Mouse (Mus musculus): ENCODE measurements around the gene Cntn4. TPM values are rescaled to one million over a fixed set of nuclear protein-coding genes. Genes with fewer than 3 reads are reported as not detected.

Cntn4 gene
- polyA plus RNA-seq, 1 experiment = 9.7 TPM

DNA sequence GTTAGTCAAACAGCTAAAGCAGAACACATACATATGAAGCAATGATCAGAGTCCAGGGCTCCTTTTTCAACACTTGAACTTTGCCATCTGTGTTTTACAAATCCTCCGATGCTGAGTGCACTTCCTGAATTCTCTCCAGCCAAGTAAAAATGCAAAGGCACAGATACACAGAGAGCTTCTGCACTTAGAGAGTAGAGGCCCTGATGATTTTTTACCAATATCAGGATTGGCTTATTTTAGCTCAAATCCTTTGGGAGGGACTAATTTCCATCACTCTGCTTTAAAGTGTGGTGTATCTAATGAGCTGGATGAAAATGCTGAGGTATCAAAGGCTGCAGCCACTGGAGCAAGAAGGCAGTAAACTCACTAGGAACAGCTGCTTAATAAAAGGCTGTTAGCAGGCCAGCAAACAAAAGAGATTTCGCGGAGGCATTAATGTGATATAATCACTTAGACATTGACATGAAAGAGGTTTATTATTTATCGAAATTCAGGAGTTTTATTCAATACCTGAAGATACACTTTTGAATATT, 400.7 kb downstream of the Cntn4 start:
- DNase-seq (ENCODE audit: low spot score) = no peak

DNA sequence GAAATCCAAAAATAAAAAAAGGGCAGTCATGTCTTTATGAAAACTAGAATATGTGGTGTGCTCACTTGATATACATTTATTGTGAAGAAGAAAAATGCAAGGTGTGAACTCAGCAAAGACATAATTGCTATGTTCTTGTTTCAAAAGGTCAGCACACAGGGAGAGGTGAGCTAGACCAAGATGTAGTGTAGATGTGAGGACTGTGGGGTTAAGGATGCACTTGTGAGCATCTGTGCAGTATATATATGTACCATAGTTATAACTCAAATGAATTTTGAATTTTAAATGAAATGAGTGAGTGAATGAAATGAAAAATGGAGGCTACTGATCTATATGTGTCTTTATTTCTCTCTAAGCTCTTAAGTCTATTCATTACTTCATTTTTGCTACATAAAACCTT, 401.2 kb downstream of the Cntn4 start:
- DNase-seq (ENCODE audit: low spot score) = no peak

DNA sequence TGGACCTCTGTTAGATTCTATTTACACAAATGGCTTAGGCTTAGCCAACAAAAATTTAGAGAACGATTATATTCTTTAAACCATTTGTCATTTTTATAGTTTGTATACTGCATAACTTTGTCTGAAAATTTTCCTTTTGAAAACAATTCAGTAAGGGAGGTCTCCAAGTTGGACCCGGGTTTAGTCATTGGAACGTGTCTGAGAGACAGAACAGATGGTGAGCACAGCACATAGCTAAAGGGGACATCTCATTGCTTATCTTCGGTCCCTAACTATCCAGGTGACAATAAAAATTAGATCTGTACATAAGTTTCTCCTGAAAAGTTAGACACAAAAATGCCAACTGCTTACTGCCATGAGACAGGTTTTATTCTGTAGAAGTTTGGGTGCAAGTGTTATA, 420.4 kb downstream of the Cntn4 start:
- DNase-seq (ENCODE audit: low spot score) = no peak

DNA sequence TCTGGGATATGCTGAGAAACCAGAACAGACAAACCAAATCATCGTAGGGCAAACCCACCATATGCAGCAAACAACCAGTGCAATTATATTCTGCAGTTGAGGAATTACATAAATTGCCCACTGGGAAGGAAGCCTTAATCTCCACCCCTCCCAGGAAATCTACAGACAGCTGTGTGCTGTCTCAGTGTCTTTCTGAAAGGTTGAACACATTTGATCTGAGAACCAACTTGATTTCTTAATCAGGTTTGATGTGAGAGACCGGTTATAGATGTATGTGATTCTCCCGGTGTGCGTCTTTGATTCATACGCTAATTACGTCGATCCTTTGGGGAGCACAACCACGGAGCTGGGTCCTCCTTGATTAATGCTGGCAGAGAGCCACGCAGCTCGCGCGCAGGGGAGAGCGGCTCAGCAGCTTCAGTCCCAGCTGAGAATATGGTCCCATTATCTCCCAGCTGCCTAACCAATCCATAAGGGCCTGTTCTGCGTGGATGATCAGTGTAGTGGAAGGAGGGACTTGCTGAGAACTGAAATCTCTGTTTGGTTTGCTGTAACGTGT, 441.1 kb downstream of the Cntn4 start:
- no peak for DNase-seq (ENCODE audit: low spot score)

DNA sequence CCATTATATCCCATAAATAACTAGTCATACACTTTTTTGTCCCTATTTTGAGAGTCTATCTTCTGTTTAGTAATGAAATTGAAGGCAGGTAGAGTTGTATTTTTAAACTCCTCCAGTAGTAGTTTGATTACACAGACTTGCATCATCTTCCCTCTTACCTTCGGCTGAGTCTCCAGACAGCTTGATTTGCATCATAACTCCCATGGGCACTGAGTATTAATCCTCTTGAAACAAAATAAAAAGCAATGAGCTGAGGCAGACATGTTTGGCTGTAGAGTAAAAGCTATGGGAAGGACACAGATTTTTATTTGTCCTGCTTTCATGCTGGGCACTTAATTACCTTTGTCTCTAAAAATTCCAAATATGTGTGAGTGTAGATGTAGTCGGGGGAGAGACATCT, 476.1 kb downstream of the Cntn4 start:
- DNase-seq (ENCODE audit: low spot score) = no peak

DNA sequence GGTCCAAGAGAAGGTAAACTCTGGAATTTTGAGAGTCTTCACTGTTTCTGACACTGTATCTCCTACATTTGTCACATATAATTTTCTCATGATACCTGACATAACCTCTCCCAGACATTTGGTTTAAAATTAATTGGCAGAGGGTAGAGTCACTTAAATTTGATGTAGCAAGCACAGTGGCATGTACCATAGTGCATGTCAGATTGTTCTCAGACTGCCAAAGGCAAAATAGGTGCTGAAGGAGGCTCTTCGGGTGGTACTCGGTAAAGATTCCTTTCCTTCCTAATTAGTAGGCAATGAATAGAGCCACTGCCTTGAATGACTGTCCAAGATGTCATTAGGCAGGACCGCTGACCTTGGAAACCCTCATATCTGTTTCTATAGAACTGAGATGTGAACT, 477.9 kb downstream of the Cntn4 start:
- DNase-seq (ENCODE audit: low spot score) = no peak

DNA sequence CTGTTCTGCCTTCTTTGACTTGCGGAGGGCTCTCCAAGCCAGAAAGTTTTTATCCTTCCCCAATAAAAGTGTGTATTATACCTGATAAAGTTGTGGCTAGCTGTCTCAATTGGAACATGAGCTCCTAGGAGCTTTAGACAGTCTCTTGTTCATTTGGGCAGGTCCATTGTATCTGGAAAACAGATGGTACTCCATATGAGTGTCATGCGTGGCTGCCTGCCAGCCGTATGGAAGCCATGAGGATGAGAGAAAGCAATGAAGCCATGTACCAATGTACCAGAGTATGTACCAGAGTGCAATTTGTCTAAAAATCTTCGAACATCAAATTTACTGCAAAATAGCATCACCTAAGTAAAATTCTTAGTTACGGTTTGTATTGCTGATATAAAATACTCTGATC, 500.1 kb downstream of the Cntn4 start:
- DNase-seq (ENCODE audit: low spot score) = no peak

DNA sequence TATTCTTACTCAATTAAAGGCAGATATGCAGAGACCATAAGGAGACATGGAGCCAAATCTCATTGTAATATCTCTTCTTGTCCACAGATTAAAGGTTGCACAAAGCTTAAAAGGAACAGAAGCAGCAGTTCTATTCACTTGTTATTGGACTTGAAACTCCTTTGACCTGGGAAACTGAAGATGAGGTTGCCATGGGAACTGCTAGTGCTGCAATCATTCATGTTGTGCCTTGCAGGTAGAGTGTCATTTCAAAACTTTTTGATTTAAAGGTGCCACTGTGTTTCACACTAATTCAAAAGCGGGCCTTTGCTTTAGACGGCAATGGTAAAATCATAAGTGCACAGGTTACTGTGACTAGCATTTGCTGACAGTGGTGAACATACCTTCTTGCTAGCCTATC, 504.1 kb downstream of the Cntn4 start:
- DNase-seq (ENCODE audit: low spot score) = no peak

DNA sequence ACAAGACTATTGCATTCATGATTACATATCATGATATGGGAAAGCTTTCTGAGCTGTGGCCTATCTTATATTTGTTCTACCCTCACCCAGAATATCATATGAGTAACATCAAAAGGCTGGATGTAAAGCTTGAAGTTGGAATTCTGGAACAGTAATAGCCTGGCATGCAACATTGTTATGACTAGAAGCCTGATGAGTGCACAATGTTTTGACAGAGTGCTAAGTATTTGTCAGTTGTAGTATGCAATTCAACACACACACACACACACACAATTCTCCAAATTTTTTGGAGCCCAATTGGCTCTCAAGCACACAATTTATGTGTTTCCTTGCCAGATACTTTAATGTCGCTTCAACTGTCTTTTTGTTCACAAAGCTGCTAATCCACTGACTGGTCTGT, 523.5 kb downstream of the Cntn4 start:
- no peak for DNase-seq (ENCODE audit: low spot score)

DNA sequence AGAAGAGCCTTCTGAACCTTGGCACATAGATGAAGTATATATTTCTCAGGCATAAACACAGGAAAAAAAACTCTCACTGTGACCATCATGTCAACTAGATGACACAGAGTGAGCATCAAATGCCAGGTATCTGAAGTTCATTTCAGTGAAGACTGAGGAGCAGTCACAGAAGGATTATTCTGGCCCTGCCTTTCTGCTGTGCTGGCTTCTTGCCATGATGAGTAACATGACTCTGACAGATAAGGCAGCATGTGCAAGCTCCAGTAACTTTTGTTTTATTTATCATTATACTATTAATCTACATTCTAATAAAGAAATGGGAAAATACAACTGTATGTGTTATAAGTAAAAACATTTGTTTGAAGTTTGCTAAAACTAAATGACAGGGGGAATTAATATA, 529.9 kb downstream of the Cntn4 start:
- no peak for DNase-seq (ENCODE audit: low spot score)

DNA sequence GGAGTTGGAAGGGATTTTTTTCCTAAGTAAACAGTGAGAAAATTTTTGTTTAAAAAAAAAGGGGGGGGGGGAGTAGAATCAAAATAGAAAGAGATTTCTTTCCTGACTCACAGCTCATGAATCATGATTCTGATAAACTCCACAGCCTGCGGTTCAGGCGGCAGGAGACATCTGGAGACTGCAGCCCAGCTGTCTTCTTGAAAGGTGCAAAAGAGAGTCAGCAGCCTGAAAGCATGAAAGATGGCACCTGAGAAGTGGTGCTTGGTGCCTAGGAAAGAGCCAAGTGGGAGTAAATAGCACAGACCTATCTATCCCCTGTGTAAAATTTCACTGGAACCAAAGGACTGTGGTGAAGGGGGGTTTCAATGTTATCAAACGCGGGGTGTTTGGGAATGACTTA, 535.6 kb downstream of the Cntn4 start:
- DNase-seq (ENCODE audit: low spot score) = no peak

DNA sequence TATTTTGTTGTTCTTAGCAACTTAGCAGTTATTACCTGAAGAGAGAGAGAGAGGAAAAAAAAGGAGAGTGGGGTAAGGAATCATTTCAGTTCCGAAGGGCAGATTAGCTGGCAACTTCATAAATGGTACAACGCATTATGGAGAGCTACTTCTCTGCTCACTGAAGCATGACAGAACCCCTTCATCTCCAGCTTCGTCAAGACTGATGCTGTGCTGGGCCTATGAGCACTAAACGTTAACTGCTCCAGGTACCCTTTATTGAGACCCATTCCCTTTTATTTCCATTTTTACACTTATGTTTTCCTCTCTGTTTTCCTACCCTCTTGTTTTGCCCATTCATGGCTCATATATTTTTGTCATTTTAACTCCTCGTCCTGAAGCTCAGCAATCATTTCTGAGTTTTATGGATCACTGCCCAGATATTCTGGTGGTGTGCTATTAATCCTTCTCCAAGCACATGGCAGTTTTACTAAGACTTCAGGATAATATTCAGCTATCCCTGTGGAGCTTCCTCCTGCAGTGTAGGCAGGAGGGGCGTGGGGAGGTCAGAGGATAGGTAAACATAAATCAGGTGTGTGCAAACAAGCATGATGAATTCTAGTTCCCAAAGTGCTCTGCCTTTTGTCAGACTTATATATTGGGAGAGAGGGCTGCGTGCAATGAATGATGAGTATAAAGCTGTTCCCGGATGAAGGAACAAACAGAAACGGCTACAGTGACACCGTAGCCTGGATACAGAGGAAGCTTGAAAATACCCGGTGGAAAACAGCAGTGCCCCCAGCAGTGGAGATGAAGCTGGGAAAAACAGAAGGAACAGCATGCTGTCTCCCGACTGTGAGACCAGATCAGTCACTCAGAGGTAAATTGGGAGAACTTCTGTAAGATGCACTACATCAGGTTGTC, 559.8 kb downstream of the Cntn4 start:
- no peak for DNase-seq (ENCODE audit: low spot score)

DNA sequence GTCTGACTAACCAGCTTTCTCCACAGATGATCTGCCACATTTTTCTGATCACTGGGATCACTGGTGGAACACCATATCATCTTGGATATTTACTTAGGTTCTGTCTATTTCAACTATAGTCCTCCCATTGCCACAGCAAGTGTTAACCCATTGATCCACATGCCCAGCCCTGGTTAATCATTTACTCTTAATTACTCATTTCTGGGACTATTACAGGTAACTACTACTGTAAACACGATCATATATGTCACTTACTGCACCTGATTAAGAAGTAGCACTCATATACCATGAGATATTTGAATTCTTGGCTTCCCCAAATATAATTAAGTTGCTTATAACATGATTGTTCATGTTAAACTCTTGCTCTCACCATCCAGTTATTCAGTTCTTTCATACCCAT, 564.1 kb downstream of the Cntn4 start:
- no peak for DNase-seq (ENCODE audit: low spot score)

DNA sequence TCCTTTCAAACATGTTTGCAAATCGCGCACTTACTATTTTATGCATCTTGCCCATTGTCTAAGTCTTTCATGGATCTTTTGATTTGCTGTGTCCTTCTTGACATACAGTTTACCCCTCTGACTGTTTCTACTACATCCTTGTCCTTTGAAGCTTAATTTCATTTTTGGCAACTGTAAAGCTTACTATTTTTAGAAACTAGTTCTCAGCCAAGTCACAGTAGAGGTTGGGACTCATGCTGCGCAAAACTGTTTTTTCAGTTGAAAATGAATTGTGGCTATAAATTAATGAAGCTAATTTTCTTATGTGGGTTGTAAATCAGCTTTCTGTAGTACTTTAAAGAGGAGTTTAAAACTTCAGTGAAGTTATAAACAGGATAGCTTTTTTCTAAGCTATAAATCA, 585.9 kb downstream of the Cntn4 start:
- no peak for DNase-seq (ENCODE audit: low spot score)

DNA sequence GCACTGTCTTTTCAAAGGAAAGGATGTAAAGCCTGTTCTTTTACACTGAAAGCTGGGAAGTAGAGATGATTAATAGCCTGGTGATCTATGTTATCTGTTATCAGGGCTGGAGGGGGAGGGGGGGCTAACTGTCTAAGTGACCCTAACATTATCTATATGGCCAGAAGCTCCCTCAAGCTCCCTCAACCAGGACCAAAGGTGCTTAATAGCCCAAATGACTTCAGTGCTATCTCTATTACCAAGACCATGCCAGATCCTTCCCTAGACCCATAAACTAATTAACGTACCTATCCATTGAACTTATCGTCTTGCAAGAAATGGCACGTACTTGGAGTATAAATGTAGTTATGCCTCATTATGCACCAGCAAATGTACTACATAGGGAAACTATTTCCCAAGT, 588.0 kb downstream of the Cntn4 start:
- DNase-seq (ENCODE audit: low spot score) = no peak

DNA sequence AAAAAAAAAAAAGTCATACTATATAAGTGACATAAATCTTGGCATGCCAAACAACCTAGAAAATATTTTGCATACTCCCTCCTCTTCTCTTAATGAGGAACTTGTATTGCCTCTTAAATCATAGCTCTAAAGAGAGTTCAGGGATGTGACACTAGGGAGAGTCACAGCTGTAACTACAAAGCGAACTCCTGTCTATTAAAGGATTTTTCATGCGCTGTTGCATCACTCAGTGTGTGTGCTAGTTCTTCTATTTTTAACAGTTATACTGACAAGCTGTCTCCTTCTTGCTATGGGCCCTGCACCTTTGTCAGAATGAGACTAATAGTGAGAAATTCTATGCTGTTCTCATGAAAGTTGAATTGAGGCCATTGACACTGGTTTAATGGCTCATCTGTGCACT, 588.8 kb downstream of the Cntn4 start:
- no peak for DNase-seq (ENCODE audit: low spot score)

DNA sequence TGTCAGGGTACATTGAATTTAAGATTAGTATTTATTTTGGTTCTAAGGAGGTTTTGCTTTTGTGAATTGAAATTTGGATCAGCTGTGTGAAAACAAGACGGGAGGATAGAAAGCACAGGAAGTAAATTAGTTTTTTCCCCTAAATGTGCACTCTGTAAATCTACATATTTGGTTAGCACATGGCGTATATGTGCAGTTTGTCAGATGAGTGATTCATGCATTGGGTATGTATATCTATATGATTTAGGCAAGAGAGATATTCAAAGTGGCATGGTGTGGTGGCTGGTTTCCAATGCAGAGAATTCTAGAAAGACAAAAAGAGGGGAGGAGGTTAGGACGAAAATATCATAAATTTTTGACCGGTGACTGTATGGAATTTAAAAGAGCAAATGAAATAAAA, 591.3 kb downstream of the Cntn4 start:
- DNase-seq (ENCODE audit: low spot score) = no peak

DNA sequence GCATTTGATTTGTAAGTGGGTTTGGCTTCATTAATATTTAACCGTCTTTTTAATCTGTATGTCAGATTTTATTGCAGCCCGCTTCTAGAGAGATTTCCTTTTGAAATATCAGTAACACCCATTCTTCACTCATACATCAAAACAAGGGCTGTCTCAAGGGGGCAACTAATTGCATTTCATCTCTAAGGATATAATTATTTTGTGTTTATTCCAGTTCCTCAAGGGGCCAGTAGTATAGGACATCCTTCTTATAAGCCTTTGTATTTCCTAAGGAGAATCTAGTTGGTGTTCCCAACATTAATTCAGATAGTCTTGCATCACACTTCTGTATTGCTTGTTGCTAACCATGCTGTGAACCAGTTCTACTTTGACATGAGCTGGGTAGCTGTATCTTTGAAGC, 599.7 kb downstream of the Cntn4 start:
- no peak for DNase-seq (ENCODE audit: low spot score)

DNA sequence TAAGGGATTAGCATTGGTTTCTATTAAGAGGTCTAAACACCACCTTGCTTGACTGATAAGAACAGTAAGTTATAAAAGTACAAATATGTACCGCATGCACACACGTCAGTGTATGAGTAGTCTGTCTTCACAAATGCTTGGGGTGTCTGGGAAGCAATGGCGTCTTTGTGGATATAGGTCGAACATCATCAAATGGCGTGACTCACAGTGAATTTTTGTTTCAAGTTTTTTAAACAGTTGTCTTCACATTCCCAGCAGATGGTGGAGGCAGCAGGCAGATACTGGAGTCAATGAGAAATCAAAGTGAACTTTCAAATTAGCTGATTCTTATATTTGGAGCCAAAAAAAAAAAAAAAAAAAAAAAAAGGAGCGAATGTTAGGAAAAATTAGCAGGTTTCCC, 604.2 kb downstream of the Cntn4 start:
- DNase-seq (ENCODE audit: low spot score) = no peak

DNA sequence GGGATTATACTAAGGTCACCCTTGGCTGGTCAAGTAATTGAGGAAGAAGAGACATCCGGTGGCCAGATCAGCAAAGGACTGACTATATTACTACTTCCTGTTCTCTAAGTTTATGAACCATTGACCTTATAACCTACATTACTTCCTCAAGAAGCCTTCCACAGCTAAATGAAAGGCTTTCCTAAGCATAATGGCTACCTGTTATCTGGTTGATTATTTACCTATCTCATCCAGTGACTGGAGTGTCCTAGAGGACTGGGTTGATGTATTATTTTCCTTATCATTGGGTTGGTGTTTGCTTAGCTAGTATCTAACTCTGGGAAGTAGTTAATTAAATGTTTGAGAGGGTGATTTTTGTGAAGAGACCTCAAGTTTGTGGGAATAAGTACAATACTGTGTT, 606.4 kb downstream of the Cntn4 start:
- no peak for DNase-seq (ENCODE audit: low spot score)

DNA sequence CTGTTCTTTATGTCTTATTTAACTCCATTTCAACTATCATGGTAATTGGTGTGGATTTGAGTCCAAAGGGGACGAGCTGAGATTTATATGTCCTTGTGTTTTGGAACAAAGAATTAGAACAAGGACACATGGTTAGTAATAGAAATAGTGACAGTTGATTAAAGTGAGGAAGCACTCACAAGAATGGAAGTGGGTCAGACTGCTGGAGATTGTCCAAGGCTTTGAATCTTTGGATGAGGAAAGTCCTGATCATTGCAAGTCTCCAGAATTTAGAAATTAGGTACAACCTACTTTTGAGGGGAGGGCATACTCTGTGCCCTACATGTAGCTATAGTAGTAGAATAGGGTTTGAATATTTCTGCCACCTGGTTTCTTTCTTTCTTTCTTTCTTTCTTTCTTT, 622.0 kb downstream of the Cntn4 start:
- no peak for DNase-seq (ENCODE audit: low spot score)

DNA sequence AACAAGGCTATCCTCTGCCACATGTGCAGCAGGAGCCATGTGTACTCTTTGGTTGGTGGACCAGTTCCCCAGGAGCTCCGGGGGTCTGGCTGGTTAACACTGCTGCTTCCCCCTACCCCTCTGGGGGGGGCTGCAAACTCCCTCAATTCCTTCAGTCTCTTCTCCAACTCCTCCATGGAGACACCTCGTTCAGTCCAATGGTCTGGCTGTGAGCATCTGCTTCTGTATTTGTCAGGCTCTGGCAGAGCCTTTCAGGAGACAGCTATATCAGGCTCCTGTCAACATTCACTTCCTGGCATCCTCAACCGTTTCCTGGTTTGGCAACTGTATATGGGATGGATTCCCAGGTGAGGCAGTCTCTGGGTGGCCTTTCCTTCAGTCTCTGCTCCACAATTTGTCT, 622.7 kb downstream of the Cntn4 start:
- DNase-seq (ENCODE audit: low spot score) = no peak

DNA sequence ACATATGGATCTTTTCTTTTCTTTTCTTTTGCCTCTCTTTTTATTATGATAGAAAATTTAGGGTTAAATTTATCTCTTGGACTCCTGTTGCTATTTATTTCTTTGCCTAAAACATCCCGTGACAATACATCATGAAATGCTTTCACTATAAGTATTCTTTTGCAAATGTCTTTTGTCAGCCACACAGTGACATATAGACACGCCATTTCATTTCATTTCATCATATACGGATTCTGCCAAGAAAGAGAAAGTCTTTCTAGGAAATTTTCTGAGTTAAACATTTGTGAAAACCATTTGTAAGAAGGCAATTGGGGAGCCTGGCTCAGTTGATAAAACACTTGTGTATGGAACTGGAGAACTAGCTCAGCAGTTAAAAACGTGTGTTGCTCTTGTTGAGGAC, 625.0 kb downstream of the Cntn4 start:
- DNase-seq (ENCODE audit: low spot score) = no peak

DNA sequence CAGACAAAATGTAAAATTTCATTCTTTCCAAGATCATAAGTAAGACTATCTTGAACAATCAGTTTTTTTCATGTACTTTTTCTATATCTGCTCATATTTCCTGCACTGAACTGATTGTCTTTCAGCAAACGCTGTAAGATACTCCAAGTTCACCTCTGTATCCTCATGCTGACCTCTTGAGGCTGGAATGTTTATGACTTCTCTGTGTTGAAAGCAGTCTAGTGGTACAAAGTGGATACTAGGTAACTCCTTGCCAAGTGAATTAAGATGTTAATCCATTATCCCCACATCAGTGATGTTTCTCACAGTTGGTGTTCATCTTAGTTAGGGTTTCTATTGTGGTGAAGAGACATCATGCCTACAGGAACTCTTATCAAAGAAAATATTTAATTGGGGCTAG, 651.5 kb downstream of the Cntn4 start:
- no peak for DNase-seq (ENCODE audit: low spot score)

All from urinary bladder, adult 2 months (tissue).